Mouse (Mus musculus) brain, embryonic 14.5 days (tissue): ENCODE data around the gene Trp73.

ENCODE experiments used
- CTCF ChIP-seq: fragments of 200-500 bp; IDR thresholded peaks from 2 replicates; pipeline ENCODE4 v1.5.1; 2012; ENCODE audit warnings: inconsistent platforms, mild to moderate bottlenecking, moderate library complexity, borderline replicate concordance; ENCODE audit not compliant: insufficient read depth, insufficient read length; ENCODE audit errors: extremely low read depth
- POLR2A ChIP-seq: fragments of 200-500 bp; IDR thresholded peaks from 2 replicates; pipeline ENCODE4 v1.6.1; 2012; ENCODE audit warnings: mild to moderate bottlenecking, inconsistent platforms, borderline replicate concordance; ENCODE audit not compliant: poor library complexity, insufficient read depth, insufficient read length, severe bottlenecking; ENCODE audit errors: extremely low read depth

DNA sequence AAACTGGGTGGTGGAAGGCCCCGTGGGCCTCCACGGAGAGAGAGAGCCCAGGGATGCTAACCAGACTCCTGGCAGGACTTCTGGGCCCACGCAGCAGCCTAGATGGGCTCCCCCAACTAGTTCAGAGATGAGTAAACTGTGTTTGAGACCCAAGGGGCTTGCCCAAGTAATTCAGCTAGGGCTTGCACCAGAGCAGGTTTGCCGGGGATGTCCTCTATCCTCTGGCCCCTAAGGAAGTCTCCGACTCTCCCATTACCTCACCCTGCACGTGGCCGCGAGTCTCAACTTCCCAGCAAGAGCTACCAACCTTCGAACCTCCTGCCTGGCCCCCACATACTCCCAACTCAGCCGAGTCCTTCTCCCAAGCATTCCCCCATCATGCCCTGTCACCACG lies 30.2 kb downstream of the Trp73 start:
- TF ChIP-seq CTCF (no peak), POLR2A (no peak)
